Mouse (Mus musculus) kidney, postnatal 0 days (tissue): ENCODE measurements around the gene Calhm3. TPM values are rescaled to one million over a fixed set of nuclear protein-coding genes. Genes with fewer than 3 reads are reported as not detected.
"Not testable (repeated sequence)": the region's sequence is repeated elsewhere in the genome, so short reads cannot be mapped to it uniquely, and the experiment has no call there.

ENCODE experiments used
- ATAC-seq: fragments of 200-750 bp; cut with Nextera tagmentation; replicated peaks from 2 replicates; pipeline ENCODE4 v1.8.0; 2017; ENCODE audit warnings: low read depth, moderate number of reproducible peaks, moderate TSS enrichment, moderate library complexity; ENCODE audit not compliant: low FRiP score
- DNase-seq: peaks from one replicate; pipeline ENCODE4 v3.0.0-alpha.2; 2016; ENCODE audit warnings: low spot score
- H3K27ac ChIP-seq: fragments of 300-500 bp; sonication (generic); 2 replicates; pipeline ENCODE4 v1.5.1; 2014; ENCODE audit warnings: mild to moderate bottlenecking
- H3K27me3 ChIP-seq: fragments of 300-500 bp; sonication (generic); 2 replicates; pipeline ENCODE4 v1.6.1; 2014; ENCODE audit warnings: low read length, mixed read lengths; ENCODE audit not compliant: insufficient read depth
- H3K36me3 ChIP-seq: fragments of 300-500 bp; sonication (generic); 2 replicates; pipeline ENCODE4 v1.6.1; 2014; ENCODE audit warnings: low read length, mixed read lengths; ENCODE audit not compliant: insufficient read depth
- H3K4me1 ChIP-seq: fragments of 300-500 bp; sonication (generic); replicated peaks from 2 replicates; pipeline ENCODE4 v1.6.1; 2014; ENCODE audit warnings: antibody characterized with exemption, low read length, mixed read lengths; ENCODE audit not compliant: insufficient read depth
- H3K4me2 ChIP-seq: fragments of 300-500 bp; sonication (generic); 2 replicates; pipeline ENCODE4 v1.6.1; 2014; ENCODE audit warnings: mild to moderate bottlenecking, low read length, moderate library complexity, mixed read lengths
- H3K4me3 ChIP-seq: fragments of 300-500 bp; sonication (generic); replicated peaks from 2 replicates; pipeline ENCODE4 v1.5.1; 2014; ENCODE audit warnings: low read depth, low read length
- H3K9ac ChIP-seq: fragments of 300-500 bp; sonication (generic); 2 replicates; pipeline ENCODE4 v1.6.1; 2014; ENCODE audit warnings: low read depth, low read length
- H3K9me3 ChIP-seq: fragments of 300-500 bp; sonication (generic); replicated peaks from 2 replicates; pipeline ENCODE4 v1.6.1; 2016; ENCODE audit warnings: low read length, inconsistent platforms, mixed read lengths
- CTCF ChIP-seq: IDR thresholded peaks from 2 replicates; pipeline ENCODE4 v1.5.1; 2016; ENCODE audit warnings: antibody characterized with exemption, low read depth, mild to moderate bottlenecking, moderate library complexity
- WGBS: fragments of 180-500 bp; shearing (Covaris S2); extraction: QIAGEN DNeasy Blood & Tissue Kit; methylation state at CpG from one replicate; pipeline ENCODE4 v1.1.7; 2014; 5-methylcytosine and 5-hydroxymethylcytosine counted together
- polyA plus RNA-seq: library from polyadenylated mRNA; unstranded; fragments of >200 nt; fragmentation: Nextera tagmentation; extraction: Ambion mirVana; gene quantifications from 2 replicates; pipeline ENCODE4 v1.2.1, GENCODE M21; 2015

Gene Calhm3
- polyA plus RNA-seq, 1 experiment from 2014 or later: not detected

DNA sequence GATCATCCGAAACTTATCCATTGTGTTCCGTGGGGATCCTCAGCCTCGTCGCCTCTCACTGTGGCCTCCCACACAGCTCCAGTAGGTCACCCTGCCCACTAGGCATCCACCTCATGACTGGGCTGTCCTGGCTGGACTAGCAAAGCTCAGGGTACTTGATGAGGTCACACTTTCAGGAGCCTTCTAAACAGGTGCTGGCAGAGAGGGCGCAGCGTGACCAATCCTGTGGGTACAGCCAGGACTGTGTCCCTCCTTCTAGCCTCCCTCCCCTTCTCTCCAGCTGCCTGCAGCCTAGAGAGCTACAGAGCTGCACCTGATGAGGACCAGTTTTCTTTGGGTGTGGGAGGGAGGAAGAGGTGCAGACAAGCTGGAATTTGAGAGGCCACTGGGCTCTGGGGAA is 13.4 kb downstream of the Calhm3 start, which contains the start of gene Calhm1:
Gene Calhm1, minus strand, starts transcription at position 101 of the 400 bp plus-strand sequence.
- no peak within 1 kb of the TSS for H3K4me3 ChIP-seq
- DNase-seq (no peak), ATAC-seq (no peak)
- H3K9me3 ChIP-seq: no peaks in the 10 kb centered on the region
- 86% methylated on average over 6 of the region's 6 CpGs for WGBS
- no peak within 1 kb of the TSS for H3K9ac ChIP-seq
- H3K27ac ChIP-seq: no peak within 1 kb of the TSS
- no peaks in the 10 kb centered on the region for H3K4me1 ChIP-seq
- no peaks in the 10 kb centered on the region for H3K27me3 ChIP-seq
- H3K4me2 ChIP-seq: no peak within 1 kb of the TSS
- H3K36me3 ChIP-seq: no peaks in the 10 kb centered on the region
- TF ChIP-seq CTCF: no peak

DNA sequence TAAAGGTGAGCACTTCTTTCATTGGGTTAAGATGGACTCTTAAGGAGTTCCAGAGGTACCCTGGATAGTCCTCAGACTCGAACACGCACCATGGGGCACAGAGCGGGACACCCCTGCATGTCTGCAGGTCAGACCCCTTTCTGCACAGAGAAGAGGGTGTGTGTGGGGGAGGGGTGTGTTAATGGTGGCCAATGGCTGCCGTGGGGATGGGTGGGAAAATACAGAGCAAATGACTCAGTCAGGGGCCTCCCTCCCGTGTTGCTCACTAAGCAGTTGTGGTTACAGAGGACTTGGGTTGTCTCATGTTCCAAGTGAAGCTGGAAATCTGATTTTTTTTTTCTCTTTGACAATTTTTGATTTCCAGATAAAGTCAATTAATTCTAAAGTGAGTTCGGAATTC is 15.1 kb downstream of the Calhm3 start:
- Histone ChIP-seq H3K9me3 (no peaks in the 10 kb centered on the region), H3K27ac (no peak overlapping the region), H3K4me1 (no peaks in the 10 kb centered on the region; the same call in 1 of the 2 replicates), H3K4me2 (no peak overlapping the region), H3K27me3 (no peaks in the 10 kb centered on the region), H3K9ac (no peak overlapping the region), H3K4me3 (no peak overlapping the region), H3K36me3 (no peaks in the 10 kb centered on the region)
- DNase-seq (no peak), ATAC-seq (no peak)
- TF ChIP-seq CTCF: no peak
- 76% methylated on average over 6 of the region's 6 CpGs for WGBS

DNA sequence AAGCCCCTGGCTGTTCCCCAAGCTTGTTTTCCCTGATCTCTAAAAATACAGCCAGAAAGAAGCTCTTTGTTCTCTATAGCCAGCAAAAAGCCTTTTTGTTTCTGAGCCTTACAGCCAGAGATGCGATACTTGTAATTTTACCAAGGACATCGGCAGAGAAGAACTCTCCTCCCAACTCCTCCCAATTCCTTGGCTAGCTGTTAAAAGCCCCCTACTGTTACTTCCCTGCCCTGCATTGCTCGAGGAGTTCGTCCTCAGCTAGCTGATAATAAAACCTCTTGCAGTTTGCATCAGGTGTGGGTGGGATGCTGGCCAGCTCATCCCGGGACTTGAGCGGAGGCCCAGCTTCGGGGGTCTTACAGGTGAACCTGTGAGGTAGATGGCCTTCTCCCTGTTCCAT is 18.0 kb downstream of the Calhm3 start:
- not testable (repeated sequence) for H3K9ac ChIP-seq, H3K9me3 ChIP-seq, H3K4me3 ChIP-seq, H3K27ac ChIP-seq, H3K4me2 ChIP-seq, H3K27me3 ChIP-seq, H3K36me3 ChIP-seq, H3K4me1 ChIP-seq, ATAC-seq
- peak; percentile 24 for TF ChIP-seq CTCF
- DNase-seq: peak; percentile 44
- WGBS: 32% methylated on average over 7 of the region's 7 CpGs

DNA sequence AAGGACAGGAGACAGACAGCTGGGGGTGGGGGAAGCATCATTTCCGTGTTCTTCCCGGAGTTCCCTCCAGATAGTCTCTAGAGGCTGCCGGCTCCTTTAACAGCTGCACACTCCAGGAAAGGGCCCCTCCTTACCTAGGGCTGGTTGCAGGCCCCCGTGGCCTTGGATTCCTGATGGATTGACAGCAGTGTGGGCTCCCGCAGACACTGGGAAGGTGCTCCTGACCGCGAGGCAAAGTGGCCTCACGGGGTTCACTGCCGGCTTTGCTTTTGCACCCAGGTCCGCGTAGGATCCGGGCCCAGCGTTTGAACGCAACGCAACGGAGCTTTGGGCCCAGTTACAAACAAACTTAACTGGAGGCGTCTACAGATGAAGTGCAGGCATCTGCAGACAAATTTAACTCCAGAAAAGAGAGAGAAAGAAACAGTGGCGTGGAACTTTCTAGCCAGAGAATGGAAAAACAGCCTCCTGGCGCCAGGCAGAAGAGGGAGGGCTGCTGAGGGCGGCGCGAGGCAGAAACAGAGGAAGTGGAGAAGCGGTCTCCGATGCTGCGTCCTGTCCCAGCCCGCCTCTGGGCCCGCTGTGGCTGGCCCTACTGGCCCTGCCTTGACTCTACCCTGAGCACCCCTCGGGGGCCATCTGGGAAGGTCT is 19.7 kb downstream of the Calhm3 start, which contains the start of gene Calhm2:
Gene Calhm2, minus strand, starts transcription at position 524 of the 651 bp plus-strand sequence.
- Histone ChIP-seq H3K27me3 (no peaks in the 10 kb centered on the region), H3K9ac (peak within 1 kb of the TSS; percentile 69), H3K36me3 (no peaks in the 10 kb centered on the region), H3K4me2 (peak within 1 kb of the TSS; percentile 66), H3K9me3 (no peaks in the 10 kb centered on the region), H3K4me3 (peak within 1 kb of the TSS; percentile 42), H3K4me1 (peaks cover 9% of the 10 kb centered on the region; the same call in 1 of the 2 replicates), H3K27ac (peak within 1 kb of the TSS; percentile 80)
- peak; percentile 52 for ATAC-seq
- peak; percentile 86 for DNase-seq
- no peak for TF ChIP-seq CTCF
- WGBS: 5% methylated on average over 28 of the region's 28 CpGs

DNA sequence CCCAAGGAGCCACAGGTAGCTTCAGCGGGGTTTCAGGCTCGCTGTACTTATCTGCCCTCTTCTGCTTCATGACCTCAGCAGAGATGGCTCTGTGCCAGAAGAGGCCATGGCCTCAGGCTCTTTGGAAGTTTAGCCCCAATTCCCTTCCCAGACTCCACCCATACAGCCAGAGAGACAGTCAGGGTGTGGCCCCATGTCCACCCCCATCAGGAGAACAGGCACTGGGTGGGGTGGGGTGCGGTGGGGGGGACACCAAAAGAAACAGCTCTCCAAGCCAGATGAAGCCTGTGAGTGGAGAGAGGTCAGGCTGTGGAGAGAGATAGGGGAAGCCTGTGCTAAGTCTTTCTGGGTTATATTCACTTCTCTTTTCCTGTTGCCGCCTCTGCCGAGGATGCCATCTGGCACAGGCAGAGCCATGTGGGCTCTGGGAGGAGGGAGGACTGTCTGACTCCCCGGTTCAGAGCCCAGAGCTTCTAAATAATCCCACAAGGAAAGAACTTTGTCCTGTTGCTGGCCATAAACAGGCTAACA is 20.4 kb downstream of the Calhm3 start:
- WGBS: 25% methylated on average over 6 of the region's 6 CpGs
- no peaks in the 10 kb centered on the region for H3K9me3 ChIP-seq
- peak overlapping the region; percentile 69 for H3K9ac ChIP-seq
- H3K27ac ChIP-seq: peak overlapping the region; percentile 80
- no peak for TF ChIP-seq CTCF
- 0 out of 2 replicates have a peak, but pooled peaks cover 5% of the 10 kb centered on the region for H3K36me3 ChIP-seq
- ATAC-seq: no peak; the same call in 1 of the 2 replicates
- H3K4me1 ChIP-seq: peaks cover 9% of the 10 kb centered on the region; the same call in 1 of the 2 replicates
- H3K27me3 ChIP-seq: no peaks in the 10 kb centered on the region
- peak; percentile 40 for DNase-seq
- H3K4me2 ChIP-seq: peak overlapping the region; percentile 66
- peak overlapping the region; percentile 42 for H3K4me3 ChIP-seq

DNA sequence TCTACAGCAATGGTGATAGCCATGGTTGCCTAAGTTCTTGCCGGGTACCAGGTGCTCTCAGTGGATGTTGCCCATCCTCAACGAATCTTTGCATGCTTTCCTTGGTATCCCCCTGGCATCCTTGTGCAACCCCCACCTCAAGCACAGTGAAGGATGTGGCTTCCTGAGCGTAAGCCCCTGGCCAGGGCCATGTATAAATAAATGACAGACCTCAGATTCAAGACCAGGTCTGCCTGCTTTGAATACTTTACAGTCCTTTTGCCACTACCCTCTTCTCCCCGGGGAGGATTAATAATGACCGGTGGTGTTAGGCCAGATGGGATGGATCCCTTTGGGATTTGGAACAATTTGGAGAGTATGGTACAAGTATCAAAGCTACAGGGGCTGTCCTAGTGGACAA is 21.4 kb downstream of the Calhm3 start:
- Histone ChIP-seq H3K4me2 (no peak overlapping the region), H3K4me1 (peaks cover 9% of the 10 kb centered on the region; the same call in 1 of the 2 replicates), H3K27me3 (no peaks in the 10 kb centered on the region), H3K9me3 (no peaks in the 10 kb centered on the region), H3K36me3 (peaks cover 10% of the 10 kb centered on the region; the same call in 1 of the 2 replicates), H3K27ac (no peak overlapping the region), H3K4me3 (no peak overlapping the region), H3K9ac (no peak overlapping the region)
- no peak for TF ChIP-seq CTCF
- no peak for DNase-seq
- 91% methylated on average over 5 of the region's 5 CpGs for WGBS
- ATAC-seq: no peak
